Mouse (Mus musculus): ENCODE data around the gene Cacna1c.

DNA sequence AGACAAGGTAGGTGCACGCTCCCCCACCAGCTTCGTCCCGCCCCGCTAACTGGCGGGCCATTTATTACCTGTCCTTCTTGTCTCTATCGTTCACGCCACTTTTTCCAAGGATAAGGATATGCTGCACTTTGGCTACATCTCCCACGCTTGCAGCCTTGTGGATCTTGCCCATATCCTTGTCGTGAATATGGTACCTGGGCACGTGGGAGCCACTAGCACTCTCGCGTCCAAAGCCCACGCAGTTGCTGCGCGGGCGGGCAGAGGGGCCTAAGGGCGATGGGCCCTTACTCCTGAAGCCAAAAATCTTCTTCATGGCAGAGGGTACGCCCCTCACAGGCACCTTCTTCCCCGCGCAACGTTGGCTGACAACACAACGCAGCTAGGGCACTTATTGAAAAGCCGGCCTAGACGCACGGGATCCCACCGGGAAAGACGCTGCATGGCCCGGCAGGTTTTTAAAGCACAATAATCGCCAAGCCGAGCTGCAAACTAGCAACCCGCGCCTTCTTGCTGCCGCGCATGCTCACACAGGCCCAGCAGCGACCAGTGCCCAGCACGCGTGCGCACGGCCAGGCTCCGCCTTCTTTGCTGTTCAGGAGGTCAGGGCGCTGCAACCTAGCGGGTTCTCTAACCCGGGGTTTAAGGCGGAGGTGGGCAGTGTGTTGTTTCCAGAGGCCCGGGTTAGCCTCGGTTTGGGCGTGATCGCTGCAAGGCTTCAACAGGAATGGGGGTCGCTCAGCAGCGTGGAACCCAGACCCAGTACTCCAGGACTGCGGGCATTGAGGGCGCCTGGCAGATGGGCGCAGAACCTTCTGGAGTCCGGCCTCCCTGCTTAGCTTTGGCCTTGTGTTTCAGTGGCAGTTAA, 634.2 kb downstream of the Cacna1c start, which contains the start of gene Ankrd26:
- peak; percentile 96 for TF ChIP-seq POLR2A (IDR thresholded peaks at IDR 0.05; ENCODE audit: borderline replicate concordance, insufficient read depth, low read length)
- no peak for TF ChIP-seq CTCF (IDR thresholded peaks at IDR 0.05; ENCODE audit: borderline replicate concordance, insufficient read depth, low read depth, low read length)
